Mouse (Mus musculus) olfactory bulb, adult 2 months (tissue): Measurements from ENCODE around the gene Rps27. TPM values are rescaled to one million over a fixed set of nuclear protein-coding genes. Genes with fewer than 3 reads are reported as not detected.
"Not testable (repeated sequence)": the region's sequence is repeated elsewhere in the genome, so short reads cannot be mapped to it uniquely, and the experiment has no call there.

Experiments
- H3K27ac ChIP-seq: fragments of 200-500 bp; 2 replicates; pipeline ENCODE4 v1.5.1; 2012; ENCODE audit warnings: low read depth, low read length; ENCODE audit not compliant: insufficient read depth
- H3K4me1 ChIP-seq: fragments of 200-500 bp; 2 replicates; pipeline ENCODE4 v1.6.1; 2012; ENCODE audit warnings: low read length; ENCODE audit not compliant: control insufficient read depth, insufficient read depth
- H3K4me3 ChIP-seq: fragments of 200-500 bp; 2 replicates; pipeline ENCODE4 v1.5.1; 2012; ENCODE audit warnings: mild to moderate bottlenecking, low read depth, low read length, moderate library complexity; ENCODE audit not compliant: insufficient read depth
- CTCF ChIP-seq: fragments of 200-500 bp; IDR thresholded peaks from 2 replicates; pipeline ENCODE4 v1.5.1; 2012; ENCODE audit warnings: low read depth, mild to moderate bottlenecking, low read length, moderate library complexity; ENCODE audit not compliant: insufficient read depth
- POLR2A ChIP-seq: fragments of 200-500 bp; IDR thresholded peaks from 2 replicates; pipeline ENCODE4 v1.6.1; 2012; ENCODE audit warnings: mild to moderate bottlenecking, low read depth, low read length, moderate library complexity; ENCODE audit not compliant: insufficient read depth
- WGBS: fragments of 180-500 bp; shearing (Covaris S2); methylation state at CpG from one replicate; pipeline ENCODE4 v1.1.7; 2018; 5-methylcytosine and 5-hydroxymethylcytosine counted together
- polyA plus RNA-seq: library from polyadenylated mRNA; stranded (reverse); fragments of >200 nt; gene quantifications from 2 replicates; pipeline ENCODE4 v1.2.4, GENCODE M21; 2012; ENCODE audit warnings: low replicate concordance; ENCODE audit not compliant: missing spikeins, insufficient read depth, insufficient read length

Gene Rps27
- polyA plus RNA-seq: 2,782 TPM in 1 of 2 replicates, not detected in the other

DNA sequence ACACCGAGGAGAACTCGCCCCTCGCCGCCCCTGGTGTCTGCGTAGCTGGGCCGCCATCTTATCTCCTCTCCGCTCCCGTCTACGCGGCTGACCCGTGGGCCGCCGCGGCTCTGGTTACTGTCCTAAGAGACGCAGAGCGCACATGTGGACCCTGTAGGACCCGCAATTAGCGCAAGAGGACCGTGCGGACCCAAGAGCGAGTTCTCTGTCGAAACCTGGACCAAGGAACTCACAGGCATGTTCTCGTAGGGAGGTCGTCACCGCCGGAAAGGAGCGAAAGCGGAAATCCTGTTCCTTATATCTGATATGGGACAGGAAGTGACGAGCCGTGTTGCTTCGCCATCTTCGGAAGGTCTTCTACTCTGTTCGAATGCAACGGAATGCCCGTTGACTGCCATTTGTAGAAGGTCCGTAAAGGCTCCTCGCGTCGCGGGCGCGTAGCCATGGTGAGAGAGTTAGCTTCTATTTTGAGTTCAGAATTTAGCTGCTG, at the start of gene Rps27, which contains the start of gene Rab13:
Gene Rps27 (minus strand): TSS at position 275 of the 490 bp plus-strand sequence.
Gene Rab13 (plus strand): TSS at position 319 of the 490 bp plus-strand sequence.
- H3K4me3 ChIP-seq: peak within 1 kb of the TSS; percentile 78
- under 1% methylated on average over 42 of the region's 42 CpGs for WGBS

DNA sequence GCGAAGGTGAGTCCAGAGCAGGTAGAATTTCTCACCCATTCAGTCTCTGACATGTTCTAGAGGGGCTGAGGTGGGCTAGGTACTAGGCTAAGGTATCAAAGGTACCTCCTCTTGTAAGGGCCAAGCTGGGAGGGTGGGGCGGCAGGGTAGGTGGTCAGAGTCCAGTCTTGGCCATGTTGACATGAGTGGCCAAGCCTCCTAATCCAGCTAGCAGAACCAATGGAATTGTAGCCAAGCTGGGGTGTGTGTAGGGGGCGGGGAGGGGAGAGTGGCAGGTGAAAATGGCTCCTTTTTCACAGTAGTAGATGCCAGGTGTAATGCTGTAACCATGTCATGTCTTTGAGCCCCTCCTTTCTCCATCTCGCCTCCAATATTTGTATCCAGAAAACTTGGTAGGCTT, 45.1 kb upstream of the Rps27 start:
- no peak overlapping the region for H3K27ac ChIP-seq
- H3K4me3 ChIP-seq: no peak overlapping the region
- H3K4me1 ChIP-seq: peaks cover 6% of the 10 kb centered on the region
- TF ChIP-seq POLR2A (no peak), CTCF (no peak)
- 93% methylated on average over 4 of the region's 4 CpGs for WGBS

More for the DNA sequence above, at the start of gene Rps27, which contains the start of gene Rab13:
- peak within 1 kb of the TSS; percentile 73 for H3K27ac ChIP-seq
- H3K4me1 ChIP-seq: 0 out of 2 replicates have a peak, but pooled peaks cover 3% of the 10 kb centered on the region
- TF ChIP-seq POLR2A (peak; percentile 97), CTCF (no peak)

DNA sequence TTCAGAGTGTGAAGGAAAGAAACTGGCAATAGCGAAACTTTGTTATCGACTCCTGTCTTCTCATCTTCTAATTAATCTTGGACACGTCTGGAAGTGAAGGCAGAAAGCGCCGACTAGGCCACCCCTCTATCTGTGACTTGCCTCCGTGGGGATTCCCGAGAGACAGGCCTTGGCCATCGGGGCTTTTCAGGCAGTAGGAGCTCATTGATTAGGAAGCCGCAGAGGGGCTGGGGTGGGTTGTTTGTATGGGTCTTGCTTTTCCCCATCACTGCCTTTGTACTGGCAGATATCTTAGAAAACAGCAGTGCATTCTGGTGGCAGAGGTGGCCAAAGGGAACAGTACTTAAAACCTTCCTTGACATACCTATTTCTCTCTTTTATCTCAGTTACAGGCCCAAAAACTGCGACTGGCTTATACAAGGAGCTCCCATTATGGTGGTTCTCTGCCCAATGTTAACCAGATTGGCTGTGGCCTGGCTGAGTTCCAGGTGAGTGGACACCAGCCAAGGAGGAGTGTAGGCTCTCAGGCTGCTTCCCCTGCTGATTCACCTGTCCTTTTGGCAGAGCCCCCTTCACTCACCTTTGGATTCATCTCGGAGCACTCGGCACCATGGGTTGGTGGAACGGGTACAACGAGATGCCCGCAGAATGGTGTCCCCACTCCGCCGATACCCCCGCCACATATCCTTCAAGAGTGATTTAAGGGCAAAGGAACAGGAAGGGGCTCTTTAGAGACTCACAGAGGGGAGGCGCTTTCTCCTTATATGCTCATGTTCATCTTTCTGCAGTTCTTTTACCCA, 43.5 kb upstream of the Rps27 start:
- no peak overlapping the region for H3K4me3 ChIP-seq
- peaks cover 6% of the 10 kb centered on the region for H3K4me1 ChIP-seq
- TF ChIP-seq POLR2A (no peak), CTCF (no peak)
- H3K27ac ChIP-seq: no peak overlapping the region
- WGBS: 86% methylated on average over 19 of the region's 19 CpGs

DNA sequence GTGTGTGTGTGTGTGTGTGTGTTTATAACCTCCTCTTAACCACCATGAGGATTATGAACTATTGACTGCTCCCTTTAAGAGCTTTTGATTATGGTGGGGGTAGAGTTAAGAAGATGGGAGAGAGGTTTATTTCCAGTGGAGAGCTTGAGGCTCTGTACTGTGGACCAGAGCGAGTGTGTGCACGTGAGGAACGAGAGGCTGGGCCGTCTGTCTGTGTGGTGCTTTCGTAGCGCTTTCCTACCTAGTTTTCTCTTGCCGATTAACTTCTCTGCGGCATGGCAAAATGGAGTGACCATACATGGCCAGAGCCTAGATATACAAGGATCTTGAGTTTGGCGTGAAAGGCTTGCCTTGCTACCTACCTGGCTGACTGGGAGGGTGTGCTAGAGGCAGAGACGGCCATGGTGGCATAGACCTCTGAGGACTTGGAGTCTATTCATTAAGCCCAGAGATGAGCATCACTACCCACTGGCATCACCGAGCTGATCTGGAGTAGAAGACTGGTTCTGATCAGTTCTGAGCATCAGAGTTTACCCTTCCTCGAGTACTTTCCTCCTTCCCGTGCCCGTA, 42.4 kb upstream of the Rps27 start:
- Histone ChIP-seq H3K27ac (no peak overlapping the region), H3K4me1 (peaks cover 6% of the 10 kb centered on the region), H3K4me3 (no peak overlapping the region)
- 90% methylated on average over 14 of the region's 14 CpGs for WGBS
- TF ChIP-seq POLR2A (no peak), CTCF (no peak)

DNA sequence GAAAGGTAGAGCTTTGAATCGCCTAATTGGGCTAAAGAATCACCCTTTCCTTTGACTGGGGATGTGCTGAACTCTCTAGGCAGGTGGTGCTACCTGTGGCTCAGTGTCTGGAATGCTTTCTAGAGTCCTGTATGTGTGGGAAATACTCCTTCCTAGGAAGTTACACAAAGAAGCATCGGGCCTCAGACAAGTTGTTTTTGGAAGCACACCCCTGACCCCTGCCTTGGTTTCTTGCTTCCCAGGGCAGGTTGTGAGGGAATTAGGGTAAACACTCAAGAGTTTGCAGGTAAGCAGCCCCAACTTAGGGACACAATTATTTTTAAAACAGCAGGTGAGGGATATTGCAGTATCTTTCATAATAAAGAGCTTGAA, 41.7 kb upstream of the Rps27 start:
- peaks cover 6% of the 10 kb centered on the region for H3K4me1 ChIP-seq
- no peak for TF ChIP-seq POLR2A
- TF ChIP-seq CTCF: no peak
- 3% methylated on average over 2 of the region's 2 CpGs for WGBS
- H3K27ac ChIP-seq: no peak overlapping the region
- H3K4me3 ChIP-seq: peak overlapping the region; percentile 93

DNA sequence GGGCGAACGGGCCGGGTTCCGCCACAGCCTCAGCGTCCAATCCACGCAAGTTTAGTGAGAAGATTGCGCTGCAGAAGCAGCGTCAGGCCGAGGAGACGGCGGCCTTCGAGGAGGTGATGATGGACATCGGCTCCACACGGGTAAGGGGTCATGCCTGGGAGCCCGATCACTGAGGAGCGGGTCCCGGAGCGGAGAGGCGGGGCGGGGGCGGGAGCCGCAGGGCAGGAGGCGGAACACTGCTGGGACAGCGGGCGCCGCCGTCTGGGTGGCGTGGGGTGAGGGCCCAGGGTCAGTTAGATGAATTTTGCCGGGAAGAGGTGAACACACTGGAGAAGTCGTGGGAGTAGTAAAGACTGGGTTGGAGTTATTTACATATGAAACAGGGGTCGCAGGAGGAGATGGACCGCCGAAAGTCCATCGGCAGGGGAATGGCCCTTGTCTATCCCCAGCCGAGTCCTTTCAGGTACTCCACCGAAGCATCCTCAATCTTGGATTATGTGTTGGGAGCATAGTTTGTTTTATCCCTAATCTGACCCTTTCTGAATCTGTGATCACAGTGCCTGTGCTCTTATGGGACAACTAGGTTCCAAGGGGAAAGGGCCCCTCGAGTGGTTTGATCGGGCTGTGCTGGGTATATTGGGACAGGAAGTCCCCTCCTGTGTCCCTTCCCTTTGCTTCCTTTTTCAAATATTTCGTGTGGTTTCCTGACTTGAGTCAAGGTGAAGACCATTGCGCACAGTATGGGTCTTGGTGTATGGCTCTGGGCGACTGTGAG, 41.2 kb upstream of the Rps27 start:
- Histone ChIP-seq H3K4me1 (peaks cover 6% of the 10 kb centered on the region), H3K27ac (peak overlapping the region; percentile 70; the same call in 1 of the 2 replicates), H3K4me3 (peak overlapping the region; percentile 93)
- WGBS: 1% methylated on average over 41 of the region's 41 CpGs
- TF ChIP-seq CTCF (no peak; the same call in 1 of the 2 replicates), POLR2A (no peak)

DNA sequence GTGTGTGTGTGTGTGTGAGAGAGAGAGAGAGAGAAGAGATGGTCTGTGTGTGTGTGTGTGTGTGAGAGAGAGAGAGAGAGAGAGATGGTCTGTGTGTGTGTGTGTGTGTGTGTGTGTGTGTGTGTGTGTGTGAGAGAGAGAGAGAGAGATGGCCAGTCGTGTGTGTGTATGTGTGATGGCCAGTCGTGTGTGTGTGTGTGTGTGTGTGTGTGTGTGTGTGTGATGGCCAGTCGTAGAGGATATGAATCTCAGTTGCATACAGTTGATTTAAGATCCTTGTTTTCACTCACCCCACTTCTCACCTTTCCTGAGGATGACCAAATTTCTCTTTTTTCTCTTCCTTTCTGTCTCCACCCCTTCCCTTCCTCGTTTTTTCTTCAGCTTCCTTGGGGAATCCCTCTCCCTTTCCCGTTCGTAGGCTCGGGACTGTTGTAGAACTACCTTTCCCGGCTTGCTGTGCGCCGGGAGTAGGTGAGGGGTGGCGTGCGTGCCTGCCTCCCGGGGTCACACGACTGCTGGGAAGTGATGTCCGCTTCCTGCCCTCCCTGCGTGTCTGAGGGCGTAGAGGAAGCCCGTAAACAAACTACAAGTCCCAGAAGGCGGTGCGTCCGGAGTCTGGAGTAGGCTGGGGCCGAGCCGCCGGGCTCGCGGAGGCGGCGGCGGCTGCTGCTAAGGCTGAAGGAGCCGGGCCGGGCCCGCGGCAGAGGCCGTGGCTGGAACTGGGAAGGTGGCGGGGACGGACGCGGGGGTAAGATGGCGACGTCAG, 40.4 kb upstream of the Rps27 start, which contains the start of gene Crtc2:
Gene Crtc2 (plus strand): TSS at position 511 of the 766 bp plus-strand sequence.
- peak within 1 kb of the TSS; percentile 70 for H3K27ac ChIP-seq
- H3K4me1 ChIP-seq: peaks cover 8% of the 10 kb centered on the region
- no peak for TF ChIP-seq CTCF
- peak; percentile 87 for TF ChIP-seq POLR2A
- H3K4me3 ChIP-seq: peak within 1 kb of the TSS; percentile 93
- under 1% methylated on average over 40 of the region's 40 CpGs for WGBS

DNA sequence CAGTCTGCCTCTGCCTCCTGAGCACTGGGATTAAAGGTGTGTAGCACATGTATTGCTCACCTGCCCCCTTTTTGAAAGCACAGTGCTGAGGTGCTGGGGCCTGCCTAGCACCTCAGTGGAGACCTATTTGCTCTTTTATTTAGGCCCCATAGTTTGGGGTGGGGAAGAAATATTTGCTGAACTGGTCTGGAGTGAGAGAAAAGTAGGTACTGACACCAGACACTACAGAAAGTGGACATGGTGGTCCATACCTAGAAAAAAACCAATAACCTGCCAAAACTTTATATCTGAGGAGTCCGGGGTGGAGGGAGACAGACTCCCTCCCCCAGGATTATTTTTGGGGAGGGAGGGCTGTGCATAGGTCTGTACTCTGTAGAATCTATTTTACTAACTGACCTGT, 39.7 kb upstream of the Rps27 start:
- not testable (repeated sequence) for H3K4me3 ChIP-seq, H3K27ac ChIP-seq
- peaks cover 12% of the 10 kb centered on the region for H3K4me1 ChIP-seq
- 65% methylated on average over 1 of the region's 1 CpGs for WGBS

DNA sequence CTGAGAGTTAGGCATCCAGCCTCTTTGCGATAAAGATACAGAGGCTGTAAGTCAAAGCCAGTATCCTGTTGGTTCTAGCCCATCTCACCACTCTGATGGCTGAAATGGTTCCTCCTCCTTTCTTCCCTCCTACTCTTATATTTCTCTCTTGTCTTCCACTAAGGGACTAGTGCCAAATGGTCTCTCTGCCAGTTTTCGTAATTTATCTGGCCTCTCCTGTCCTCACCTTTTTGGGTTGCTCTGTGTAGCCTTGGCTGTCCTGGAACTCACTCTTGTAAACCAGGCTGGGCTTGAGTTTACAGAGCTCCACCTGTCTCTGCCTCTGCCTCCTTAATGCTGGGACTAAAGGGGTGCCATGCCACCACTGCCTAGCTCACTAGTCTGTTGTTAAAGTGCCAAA, 39.2 kb upstream of the Rps27 start:
- H3K4me1 ChIP-seq: peaks cover 12% of the 10 kb centered on the region
- WGBS: 85% methylated on average over 2 of the region's 2 CpGs
- H3K4me3 ChIP-seq, H3K27ac ChIP-seq: not testable (repeated sequence)

DNA sequence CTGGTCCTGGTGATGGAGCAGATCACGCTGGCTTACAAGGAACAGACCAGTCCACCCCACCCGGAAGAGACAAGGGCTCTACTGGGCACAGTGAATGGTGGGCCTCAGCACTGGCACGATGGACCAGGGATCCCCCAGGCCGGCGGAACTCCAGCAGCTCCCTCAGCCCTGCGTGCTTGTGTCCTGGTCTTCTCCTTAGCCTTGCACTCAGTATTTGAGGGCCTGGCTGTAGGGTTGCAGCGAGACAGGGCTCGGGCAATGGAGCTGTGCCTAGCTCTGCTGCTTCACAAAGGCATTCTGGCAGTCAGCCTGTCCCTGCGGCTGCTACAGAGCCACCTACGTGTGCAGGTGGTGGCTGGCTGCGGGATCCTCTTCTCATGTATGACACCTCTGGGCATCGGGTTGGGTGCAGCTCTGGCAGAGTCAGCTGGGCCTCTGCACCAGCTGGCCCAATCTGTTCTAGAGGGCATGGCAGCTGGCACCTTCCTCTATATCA, 38.3 kb upstream of the Rps27 start:
- WGBS: 88% methylated on average over 11 of the region's 12 CpGs
- H3K4me3 ChIP-seq, H3K27ac ChIP-seq: not testable (repeated sequence)
- H3K4me1 ChIP-seq: peaks cover 12% of the 10 kb centered on the region
